Comparison of ENCODE assay signal across 8 mouse cellular contexts in the genomic region with DNA sequence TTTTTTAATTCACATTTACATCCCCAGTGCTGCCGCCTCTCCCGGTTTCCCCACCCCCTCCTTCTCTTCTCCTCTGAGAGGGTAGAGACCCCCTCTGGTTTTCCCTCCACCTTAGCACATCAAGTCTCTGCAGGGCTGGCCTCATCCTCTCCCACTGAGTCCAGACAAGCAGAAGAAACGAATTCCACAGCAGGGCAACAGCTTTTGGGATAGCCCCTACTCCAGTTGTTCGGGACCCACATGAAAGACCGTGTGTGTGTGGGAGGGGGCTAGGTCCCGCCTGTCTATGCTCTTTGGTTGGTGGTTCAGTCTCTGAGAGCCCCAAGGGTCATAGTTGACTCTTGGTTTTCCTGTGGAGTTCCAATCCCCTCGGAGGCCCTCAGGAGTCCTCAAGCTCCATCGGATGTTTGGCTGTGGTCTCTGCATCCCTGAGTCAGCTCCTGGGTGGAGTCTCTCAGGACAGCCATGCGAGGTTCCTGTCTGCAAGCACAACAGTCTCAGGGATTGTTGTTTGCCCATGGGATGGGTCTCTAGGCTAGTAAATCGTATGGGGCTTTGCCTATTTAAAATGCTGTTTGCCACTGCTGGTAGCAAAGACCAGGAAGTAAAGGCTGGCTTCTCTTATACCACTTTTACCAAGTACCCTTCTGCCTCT. TPM values are rescaled to one million over a fixed set of nuclear protein-coding genes. Genes with fewer than 3 reads are reported as not detected.
DNase-seq lines count a peak whose midpoint lies in the region; ATAC-seq and TF ChIP-seq lines count a peak whose summit lies in the region.

No protein-coding gene starts in this region.

- peak; percentile 18 for DNase-seq in kidney, postnatal 0 days (ENCODE audit: low spot score)
- DNase-seq in kidney, adult 9 months = no peak
- peak; percentile 22 for DNase-seq in ES-CJ7 (ENCODE audit: low read depth, low spot score)
- peak; percentile 20 for DNase-seq in embryo, embryonic 9.5 days (ENCODE audit: extremely low spot score)
- DNase-seq in hindbrain, embryonic 11.5 days (ENCODE audit: low spot score) = peak; percentile 23
- DNase-seq in liver, postnatal 0 days = no peak
- no peak for DNase-seq in gastrocnemius, adult 8-10 months (ENCODE audit: low spot score in 2 of 2)

- TF ChIP-seq EP300 in liver, postnatal 0 days (IDR thresholded peaks at IDR 0.05; ENCODE audit: low read depth) = no peak

- peak; percentile 48; the same call in 1 of the 2 replicates for ATAC-seq in kidney, postnatal 0 days (replicated peaks; ENCODE audit: low FRiP score, low read depth)
- peak; percentile 76 for ATAC-seq in hindbrain, embryonic 11.5 days (ENCODE audit: low FRiP score)
- ATAC-seq in liver, postnatal 0 days = peak; percentile 12
- ATAC-seq in stomach, embryonic 14.5 days (ENCODE audit: insufficient number of reproducible peaks, insufficient read depth, low FRiP score, low read depth) = peak; percentile 34; the same call in 1 of the 2 replicates

- peak overlapping the region; percentile 86 for H3K4me2 ChIP-seq in kidney, postnatal 0 days (ENCODE audit: low read length)
- H3K4me2 ChIP-seq in hindbrain, embryonic 11.5 days (replicated peaks; ENCODE audit: low read depth, low read length) = peak overlapping the region; percentile 82
- peak overlapping the region; percentile 81 for H3K4me2 ChIP-seq in liver, postnatal 0 days (ENCODE audit: low read depth, low read length)
- peak overlapping the region; percentile 98 for H3K4me2 ChIP-seq in stomach, embryonic 14.5 days (replicated peaks; ENCODE audit: low read depth, low read length)

- peak overlapping the region; percentile 90 for H3K27ac ChIP-seq in kidney, postnatal 0 days
- peak overlapping the region; percentile 74 for H3K27ac ChIP-seq in hindbrain, embryonic 11.5 days (ENCODE audit: low read depth, low read length)
- peak overlapping the region; percentile 46 for H3K27ac ChIP-seq in liver, postnatal 0 days (ENCODE audit: low read depth)
- peak overlapping the region; percentile 83; the same call in 1 of the 2 replicates for H3K27ac ChIP-seq in stomach, embryonic 14.5 days (ENCODE audit: low read length)

- H3K27me3 ChIP-seq in kidney, postnatal 0 days (ENCODE audit: insufficient read depth, low read length) = no peaks in the 10 kb centered on the region
- H3K27me3 ChIP-seq in hindbrain, embryonic 11.5 days (ENCODE audit: control insufficient read depth, insufficient read depth, low read length) = no peaks in the 10 kb centered on the region
- no peaks in the 10 kb centered on the region for H3K27me3 ChIP-seq in liver, postnatal 0 days (ENCODE audit: insufficient read depth, low read length)
- H3K27me3 ChIP-seq in stomach, embryonic 14.5 days (ENCODE audit: control insufficient read depth, insufficient read depth, low read length) = no peaks in the 10 kb centered on the region

- peaks cover 10% of the 10 kb centered on the region; the same call in 1 of the 2 replicates for H3K36me3 ChIP-seq in kidney, postnatal 0 days (ENCODE audit: insufficient read depth, low read length)
- H3K36me3 ChIP-seq in hindbrain, embryonic 11.5 days (ENCODE audit: control insufficient read depth, insufficient read depth, low read length) = no peaks in the 10 kb centered on the region; the same call in 1 of the 2 replicates
- H3K36me3 ChIP-seq in liver, postnatal 0 days (replicated peaks; ENCODE audit: insufficient read depth, low read length) = peaks cover 24% of the 10 kb centered on the region
- peaks cover 16% of the 10 kb centered on the region for H3K36me3 ChIP-seq in stomach, embryonic 14.5 days (ENCODE audit: control insufficient read depth, insufficient read depth, low read length)

- H3K4me3 ChIP-seq in kidney, postnatal 0 days (replicated peaks; ENCODE audit: low read depth, low read length) = peak overlapping the region; percentile 76
- H3K4me3 ChIP-seq in hindbrain, embryonic 11.5 days (ENCODE audit: low read depth, low read length) = peak overlapping the region; percentile 81
- peak overlapping the region; percentile 72 for H3K4me3 ChIP-seq in liver, postnatal 0 days (ENCODE audit: low read depth, low read length)
- H3K4me3 ChIP-seq in stomach, embryonic 14.5 days (ENCODE audit: low read depth, low read length) = peak overlapping the region; percentile 75

- H3K9me3 ChIP-seq in kidney, postnatal 0 days (replicated peaks; ENCODE audit: low read length) = no peaks in the 10 kb centered on the region
- no peaks in the 10 kb centered on the region for H3K9me3 ChIP-seq in hindbrain, embryonic 11.5 days (ENCODE audit: control insufficient read depth, low read length)
- H3K9me3 ChIP-seq in liver, postnatal 0 days (ENCODE audit: low read length) = no peaks in the 10 kb centered on the region
- no peaks in the 10 kb centered on the region for H3K9me3 ChIP-seq in stomach, embryonic 14.5 days (ENCODE audit: control insufficient read depth, low read depth, low read length)

- peak overlapping the region; percentile 46; the same call in 1 of the 2 replicates for H3K9ac ChIP-seq in kidney, postnatal 0 days (ENCODE audit: low read depth, low read length)
- H3K9ac ChIP-seq in hindbrain, embryonic 11.5 days (ENCODE audit: low read depth, low read length) = peak overlapping the region; percentile 77
- peak overlapping the region; percentile 31; the same call in 1 of the 2 replicates for H3K9ac ChIP-seq in liver, postnatal 0 days (replicated peaks)
- peak overlapping the region; percentile 38 for H3K9ac ChIP-seq in stomach, embryonic 14.5 days (replicated peaks; ENCODE audit: low read depth, low read length)

- peaks cover 7% of the 10 kb centered on the region for H3K4me1 ChIP-seq in kidney, postnatal 0 days (replicated peaks; ENCODE audit: insufficient read depth, low read length)
- peaks cover 5% of the 10 kb centered on the region for H3K4me1 ChIP-seq in hindbrain, embryonic 11.5 days (replicated peaks; ENCODE audit: control insufficient read depth, insufficient read depth, low read length)
- H3K4me1 ChIP-seq in liver, postnatal 0 days (ENCODE audit: insufficient read depth) = peaks cover 7% of the 10 kb centered on the region
- H3K4me1 ChIP-seq in stomach, embryonic 14.5 days (ENCODE audit: control insufficient read depth, insufficient read depth, low read length) = peaks cover 13% of the 10 kb centered on the region

- WGBS in kidney, postnatal 0 days = 23% methylated on average over 10 of the region's 10 CpGs
- WGBS in hindbrain, embryonic 11.5 days = 29% methylated on average over 10 of the region's 10 CpGs
- 40% methylated on average over 10 of the region's 10 CpGs for WGBS in liver, postnatal 0 days (ENCODE audit: insufficient replicate concordance)
- 27% methylated on average over 10 of the region's 10 CpGs for WGBS in stomach, embryonic 14.5 days

- no peak for TF ChIP-seq CTCF in kidney, postnatal 0 days (IDR thresholded peaks at IDR 0.05; ENCODE audit: low read depth)
- TF ChIP-seq CTCF in liver, postnatal 0 days (IDR thresholded peaks at IDR 0.05; ENCODE audit: low read depth) = no peak

RNA-seq across cellular contexts. Expression of a gene that starts 0.7 kb away (rescaled TPM):
- polyA plus RNA-seq in kidney, postnatal 0 days (2015; fragmentation: Nextera tagmentation; extraction: Ambion mirVana) = 74.6 and 75.7 TPM in 2 replicates
- 109 and 115 TPM in 2 replicates for polyA plus RNA-seq in hindbrain, embryonic 11.5 days (2014; fragmentation: Nextera tagmentation; extraction: Ambion mirVana)
- polyA plus RNA-seq in liver, postnatal 0 days (2015; fragmentation: Nextera tagmentation; extraction: Ambion mirVana) = 24.7 and 28.4 TPM in 2 replicates
- 91.7 and 93.7 TPM in 2 replicates for polyA plus RNA-seq in stomach, embryonic 14.5 days (2014; fragmentation: Nextera tagmentation; extraction: Ambion mirVana)
- total RNA-seq in gastrocnemius, adult 8-10 months (2022) = 10 to 100 TPM in 1 of 4 experiments, 1 to 10 TPM in 3; 6.3 to 10.0 (median 7.4) TPM

RNA-seq across cellular contexts. Expression of a gene that starts 26.6 kb away (rescaled TPM):
- polyA plus RNA-seq in kidney, postnatal 0 days (2015; fragmentation: Nextera tagmentation; extraction: Ambion mirVana) = 606 and 676 TPM in 2 replicates
- 1,193 and 1,290 TPM in 2 replicates for polyA plus RNA-seq in hindbrain, embryonic 11.5 days (2014; fragmentation: Nextera tagmentation; extraction: Ambion mirVana)
- polyA plus RNA-seq in liver, postnatal 0 days (2015; fragmentation: Nextera tagmentation; extraction: Ambion mirVana) = 170 and 207 TPM in 2 replicates
- polyA plus RNA-seq in stomach, embryonic 14.5 days (2014; fragmentation: Nextera tagmentation; extraction: Ambion mirVana) = 626 and 684 TPM in 2 replicates
- total RNA-seq in gastrocnemius, adult 8-10 months (2022) = 100 to 1,000 TPM; 604 to 694 (median 660) TPM

Comparison
In these comparisons a context has a peak if more than half of its experiments do, and no peak if none do; other contexts are left out.
1. DNase-seq: peak in kidney, postnatal 0 days (single experiment), ES-CJ7 (single experiment), embryo, embryonic 9.5 days (single experiment) and hindbrain, embryonic 11.5 days (single experiment); none in kidney, adult 9 months (single experiment), liver, postnatal 0 days (single experiment) and gastrocnemius, adult 8-10 months (0 of 2).
2. ATAC-seq: peak in every context shown above with its lines; median percentile 76 in hindbrain, embryonic 11.5 days; 48 in kidney, postnatal 0 days; 34 in stomach, embryonic 14.5 days; 12 in liver, postnatal 0 days.
3. Peak in every context shown above with its lines, with median percentiles within 50 percentile points of each other: H3K27ac ChIP-seq, H3K4me2 ChIP-seq, H3K4me3 ChIP-seq and H3K9ac ChIP-seq.